Mouse (Mus musculus): Measurements from ENCODE around the gene Trak1.
"Not testable (repeated sequence)": the region's sequence is repeated elsewhere in the genome, so short reads cannot be mapped to it uniquely, and the experiment has no call there.

Gene Trak1

DNA sequence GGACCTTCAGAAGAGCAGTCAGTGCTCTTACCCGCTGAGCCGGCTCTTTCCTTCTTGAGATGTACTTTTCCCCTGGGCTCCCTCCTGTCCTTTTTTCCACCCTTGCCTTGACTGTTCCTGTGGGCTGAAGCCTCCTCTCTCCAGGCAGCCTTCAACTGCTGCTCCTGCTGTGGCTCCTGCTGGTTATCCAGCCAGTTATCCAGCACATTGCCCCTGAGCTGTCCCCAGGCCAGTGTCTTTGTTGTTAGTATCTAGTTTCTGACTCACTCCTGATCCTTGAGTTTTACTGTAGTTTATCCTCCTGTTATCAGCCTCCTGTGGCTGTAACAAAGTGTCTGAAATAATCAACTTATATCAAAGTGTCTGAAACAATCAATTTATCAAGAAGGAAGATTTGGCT, 23.8 kb downstream of the Trak1 start:
- DNase-seq = no peak

DNA sequence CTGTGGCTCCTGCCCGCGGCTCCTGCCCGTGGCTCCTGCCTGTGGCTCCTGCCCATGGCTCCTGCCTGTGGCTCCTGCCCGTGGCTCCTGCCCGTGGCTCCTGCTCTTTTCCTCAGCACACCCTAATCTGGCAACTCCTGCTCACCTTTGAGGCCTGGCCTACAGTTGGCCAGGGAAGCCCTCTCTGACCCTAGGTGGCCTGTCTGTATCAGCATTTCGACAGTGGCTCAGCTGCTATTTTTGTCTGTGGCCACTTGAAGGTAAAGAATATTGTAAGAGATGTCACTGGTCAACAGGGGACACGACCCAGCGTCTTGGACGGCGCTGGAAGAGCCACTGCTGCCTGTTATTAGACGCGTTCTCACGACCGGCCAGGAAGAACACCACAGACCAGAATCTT, 24.7 kb downstream of the Trak1 start:
- DNase-seq = no peak

DNA sequence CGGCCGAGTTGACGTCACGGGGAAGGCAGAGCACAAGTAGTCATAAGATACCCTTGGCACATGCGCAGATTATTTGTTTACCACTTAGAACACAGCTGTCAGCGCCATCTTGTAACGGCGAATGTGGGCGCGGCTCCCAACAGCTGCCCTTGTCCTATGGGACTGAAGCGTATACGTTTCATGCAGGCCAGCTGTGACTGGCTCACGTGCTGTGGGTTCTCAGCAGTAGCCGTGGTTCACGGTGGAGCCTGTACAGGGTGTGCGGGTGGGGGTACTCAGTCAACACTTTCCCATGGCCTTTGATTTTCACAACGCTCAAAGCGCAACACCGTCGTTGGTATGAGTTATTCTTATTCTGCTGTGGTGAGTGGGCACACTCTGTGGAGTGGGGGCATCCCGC, 31.0 kb downstream of the Trak1 start:
- DNase-seq = not testable (repeated sequence)

DNA sequence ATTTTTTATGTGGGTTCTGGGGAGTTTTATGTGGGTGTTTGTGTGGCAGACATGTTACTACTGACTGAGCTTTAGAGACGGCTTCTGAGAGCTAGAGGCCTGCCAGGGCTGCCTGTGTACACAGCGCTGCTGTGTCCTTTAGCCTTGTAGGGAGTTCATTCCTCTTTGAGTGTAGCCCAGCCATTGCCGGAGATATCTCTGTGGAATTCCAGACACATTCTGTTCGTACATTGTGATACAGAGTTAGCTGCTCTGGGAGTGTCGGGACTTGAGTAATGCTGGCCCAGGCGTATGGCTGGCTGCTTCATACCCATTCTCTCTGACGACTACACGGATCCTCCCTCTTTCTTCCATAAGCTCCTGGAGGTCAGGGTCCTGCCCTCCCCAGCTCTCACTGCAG, 31.9 kb downstream of the Trak1 start:
- DNase-seq = no peak

DNA sequence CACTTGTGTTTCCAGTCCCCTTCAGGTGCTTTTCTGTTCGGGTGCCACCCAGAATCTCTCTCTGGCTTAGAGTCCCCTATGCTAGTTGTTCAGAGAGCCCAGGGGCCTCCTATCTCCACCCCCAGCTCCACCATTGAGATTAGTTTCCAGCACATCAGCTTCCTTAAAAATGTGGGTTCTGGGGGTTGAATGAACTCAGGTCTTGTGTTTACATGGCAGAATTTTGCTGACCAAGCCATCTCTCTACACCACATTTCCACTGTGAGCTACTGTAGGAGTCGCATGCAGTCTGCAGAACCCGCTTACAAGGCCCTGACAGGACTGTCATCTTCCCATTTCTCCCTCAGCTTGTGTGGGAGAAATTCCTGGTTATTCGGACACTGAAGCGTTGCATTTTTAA, 32.8 kb downstream of the Trak1 start:
- DNase-seq = no peak

DNA sequence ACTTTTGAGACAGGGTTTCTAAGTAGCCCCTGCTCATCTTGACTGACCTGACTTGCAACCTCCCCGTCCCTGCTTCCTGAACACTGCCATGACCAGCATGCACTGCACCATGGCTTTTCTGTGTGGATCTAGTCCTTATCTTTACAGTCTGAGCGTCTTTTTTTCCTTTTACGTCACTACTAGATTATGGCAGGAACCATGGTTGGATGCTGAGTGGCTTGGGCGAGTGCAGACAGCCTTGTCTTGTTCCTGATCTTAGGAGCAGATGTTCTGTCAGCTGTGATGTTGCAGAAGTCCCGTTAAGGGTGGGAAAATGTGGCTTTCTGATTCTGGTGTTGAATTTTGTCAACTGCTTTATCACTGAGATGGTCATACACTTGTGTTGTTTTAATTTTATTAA, 34.1 kb downstream of the Trak1 start:
- DNase-seq = no peak

DNA sequence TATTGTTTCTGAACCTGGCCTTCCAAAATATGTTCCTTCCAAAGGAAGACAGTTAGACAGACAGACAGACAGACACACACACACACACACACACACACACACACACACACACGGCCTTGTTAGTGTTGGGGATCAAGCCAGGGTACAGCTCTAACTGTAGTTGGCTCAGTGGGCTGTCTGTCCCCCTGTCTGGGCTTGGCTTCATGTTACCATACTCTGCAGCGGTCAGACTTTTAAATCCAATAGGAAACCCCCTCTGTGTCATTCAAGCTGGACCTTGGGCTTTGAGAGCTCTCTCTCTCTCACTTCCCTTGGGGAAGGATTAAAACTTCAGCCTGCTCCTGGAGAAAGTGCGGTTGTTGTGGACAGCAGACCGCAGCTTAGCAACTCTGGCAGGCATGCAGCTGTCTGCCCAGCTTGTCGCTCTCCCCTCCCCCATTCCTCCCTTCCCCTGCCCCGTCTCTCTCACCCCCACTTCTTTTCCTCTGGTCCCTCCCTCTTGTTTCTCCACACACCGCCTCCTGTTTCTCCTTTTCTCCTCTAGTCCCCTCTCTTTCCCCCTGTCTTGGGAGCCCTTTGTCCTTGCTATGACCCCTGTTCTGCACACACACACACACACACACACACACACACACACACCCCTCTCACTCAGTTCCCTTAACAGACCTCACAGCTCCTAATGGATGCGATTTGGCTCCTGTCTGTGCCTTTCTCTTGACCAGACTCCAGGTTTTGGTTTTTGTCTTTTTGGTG, 34.8 kb downstream of the Trak1 start:
- DNase-seq = peak in 1 of 2 experiments; percentile 42

DNA sequence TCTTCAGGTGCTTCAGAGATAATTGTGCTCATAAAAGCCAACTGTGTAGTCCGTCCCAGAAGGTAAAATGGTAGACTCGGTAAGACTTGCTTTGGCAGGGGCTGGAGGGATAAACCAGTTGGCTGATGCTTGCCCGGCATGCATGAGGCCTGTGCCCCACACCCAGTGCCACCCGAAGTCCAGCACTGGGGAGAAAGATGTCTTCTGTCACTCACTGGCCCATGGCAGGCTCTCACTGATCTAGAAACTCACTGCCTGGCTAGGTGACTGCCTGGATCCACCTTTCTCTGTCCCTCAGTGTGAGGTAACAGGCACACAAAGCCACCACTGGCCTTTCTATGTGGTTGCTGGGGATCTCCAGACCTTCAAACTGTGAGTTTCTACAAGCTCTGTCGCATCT, 36.3 kb downstream of the Trak1 start:
- DNase-seq = no peak

DNA sequence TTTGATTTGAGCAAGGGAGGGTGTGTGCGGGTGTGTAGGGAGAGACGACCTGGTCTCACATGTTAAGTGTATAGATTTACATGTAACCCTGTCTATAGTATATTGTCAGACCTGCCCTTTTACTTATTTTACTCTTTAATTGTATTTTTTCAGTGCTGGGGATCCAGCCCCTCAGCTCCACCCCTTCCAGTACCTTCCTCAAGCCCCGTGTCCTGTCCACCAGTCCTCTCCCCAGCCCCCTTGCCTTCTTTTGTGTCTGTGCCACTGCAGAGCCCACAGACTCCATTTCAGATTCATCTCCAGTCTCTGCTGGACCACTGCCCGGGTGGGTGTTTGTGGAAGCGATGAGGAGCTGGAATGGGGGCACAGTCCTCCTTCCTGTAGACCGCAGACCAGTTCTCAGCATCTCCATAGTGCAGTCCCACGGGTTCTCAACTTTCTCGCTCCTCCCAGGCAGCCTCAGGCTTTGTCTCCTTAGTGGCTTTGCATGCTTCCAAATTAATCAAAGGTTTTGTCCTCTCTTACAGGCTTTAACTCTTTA, 37.1 kb downstream of the Trak1 start:
- no peak for DNase-seq

DNA sequence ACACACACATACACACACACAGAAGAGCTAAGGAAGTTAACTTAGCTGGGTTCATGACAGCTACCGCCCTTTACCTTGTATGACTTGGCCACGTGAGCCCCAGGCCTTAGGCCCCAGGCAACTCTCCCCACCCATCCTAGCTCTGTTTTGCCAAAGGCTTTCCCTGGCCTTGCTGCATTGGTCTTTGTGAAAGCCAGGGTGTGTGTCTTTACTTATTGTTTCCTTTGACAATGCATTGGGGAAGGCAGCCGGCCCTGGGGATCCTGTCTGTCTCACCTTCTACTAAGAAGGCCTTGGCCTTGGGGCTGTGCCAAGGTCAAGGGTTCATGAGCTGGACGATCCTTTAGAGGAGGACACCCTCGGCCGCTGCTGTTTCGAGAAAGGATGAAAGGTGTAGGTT, 38.3 kb downstream of the Trak1 start:
- DNase-seq = no peak

DNA sequence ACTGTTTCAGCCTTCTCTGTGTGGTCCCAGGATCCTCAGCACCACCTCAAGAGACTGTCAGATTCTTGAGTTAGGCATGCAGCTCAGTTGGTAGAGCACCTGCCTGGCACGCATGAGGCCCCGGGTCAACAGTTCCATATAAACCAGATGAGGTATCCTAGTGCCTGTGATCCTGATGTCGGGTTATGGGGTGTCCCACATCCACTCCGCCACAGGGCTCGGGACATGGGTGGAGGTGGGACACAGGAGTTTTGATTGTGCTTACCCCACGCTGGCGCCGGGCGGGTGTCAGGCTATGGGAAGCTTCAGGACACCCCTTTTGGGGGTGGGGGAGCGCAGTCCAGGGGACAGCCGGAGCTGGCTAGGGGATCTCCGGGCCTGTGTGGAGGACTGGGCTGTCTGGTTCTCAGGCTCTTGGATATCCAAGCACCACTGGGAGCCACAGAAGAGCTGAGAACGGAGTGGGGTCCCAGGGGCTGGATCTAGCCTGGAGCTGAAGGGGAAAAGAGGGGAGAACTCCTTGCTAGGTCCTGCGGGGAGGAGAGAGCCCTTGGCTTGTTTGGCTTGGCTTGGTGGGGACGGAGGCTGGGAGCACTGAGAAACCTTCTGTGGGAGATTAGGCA, 39.1 kb downstream of the Trak1 start:
- no peak for DNase-seq

DNA sequence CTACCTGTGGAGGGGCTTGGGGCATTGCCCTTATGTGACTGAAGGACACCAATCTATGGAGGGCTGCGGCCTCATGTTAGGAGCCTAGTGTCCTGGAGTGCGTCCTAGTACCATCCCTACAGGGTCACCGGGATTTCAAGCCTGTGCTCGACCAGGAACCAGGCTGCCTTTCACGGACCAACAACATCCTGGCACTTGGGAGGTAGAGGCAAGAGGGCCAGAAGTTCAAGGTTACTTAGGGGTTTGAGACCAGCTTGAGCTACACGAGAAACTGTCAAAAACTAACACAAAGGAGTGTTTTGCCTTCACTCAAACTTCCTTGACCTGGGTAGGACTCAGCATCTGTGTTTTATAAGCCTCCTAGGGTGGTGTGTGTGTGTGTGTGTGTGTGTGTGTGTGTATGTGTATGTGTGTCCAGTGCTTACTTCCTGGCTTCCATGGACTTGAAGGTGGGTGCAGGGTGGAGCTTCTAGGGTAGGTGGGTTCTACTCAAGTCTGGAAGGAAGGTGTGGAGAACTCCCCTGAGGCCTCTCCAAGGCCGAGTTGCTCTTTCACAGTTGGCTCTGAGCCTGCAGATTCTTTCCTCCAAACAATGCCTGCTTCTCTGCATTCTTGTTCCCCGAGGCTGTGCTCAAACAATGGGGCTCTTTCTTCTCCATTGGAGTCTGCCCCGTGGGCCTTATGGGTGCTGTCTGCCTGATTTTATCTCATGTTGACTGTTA, 40.1 kb downstream of the Trak1 start:
- DNase-seq = no peak

DNA sequence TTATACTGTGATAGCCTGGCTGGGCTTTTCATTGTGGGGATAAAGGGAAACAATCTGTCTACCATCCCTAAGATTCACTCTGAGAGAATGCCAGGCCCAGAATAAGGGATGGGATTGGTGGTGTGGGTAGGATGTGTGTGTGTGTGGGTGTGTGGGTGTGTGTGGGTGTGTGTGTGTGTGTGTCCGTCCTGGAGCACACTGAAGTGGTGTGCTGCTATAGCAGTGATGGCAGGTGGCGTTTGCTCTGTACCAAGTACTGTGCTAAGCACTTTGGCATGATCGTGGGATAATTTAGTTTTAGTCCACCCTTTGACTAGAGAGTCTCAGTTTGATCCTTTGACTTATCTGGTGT, 40.6 kb downstream of the Trak1 start:
- DNase-seq = no peak

DNA sequence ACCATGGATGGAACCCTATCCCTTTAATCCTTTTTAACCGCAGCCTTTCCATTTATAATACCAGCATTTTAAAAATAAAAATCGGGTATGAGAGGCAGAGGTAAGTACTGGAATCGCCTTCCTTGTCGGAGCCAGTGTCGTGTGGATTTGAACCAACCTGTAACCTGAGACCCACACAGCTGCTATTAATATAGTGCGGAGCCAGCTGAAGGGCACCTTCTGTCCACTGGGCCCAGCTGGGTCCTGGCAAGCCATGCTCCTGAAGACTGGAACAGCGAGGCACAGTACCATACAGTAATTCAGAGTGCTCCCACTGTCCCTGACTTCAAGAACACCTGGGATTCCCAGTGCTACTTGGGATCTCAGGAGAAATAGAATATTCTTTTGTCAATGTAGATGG, 44.5 kb downstream of the Trak1 start:
- no peak for DNase-seq

DNA sequence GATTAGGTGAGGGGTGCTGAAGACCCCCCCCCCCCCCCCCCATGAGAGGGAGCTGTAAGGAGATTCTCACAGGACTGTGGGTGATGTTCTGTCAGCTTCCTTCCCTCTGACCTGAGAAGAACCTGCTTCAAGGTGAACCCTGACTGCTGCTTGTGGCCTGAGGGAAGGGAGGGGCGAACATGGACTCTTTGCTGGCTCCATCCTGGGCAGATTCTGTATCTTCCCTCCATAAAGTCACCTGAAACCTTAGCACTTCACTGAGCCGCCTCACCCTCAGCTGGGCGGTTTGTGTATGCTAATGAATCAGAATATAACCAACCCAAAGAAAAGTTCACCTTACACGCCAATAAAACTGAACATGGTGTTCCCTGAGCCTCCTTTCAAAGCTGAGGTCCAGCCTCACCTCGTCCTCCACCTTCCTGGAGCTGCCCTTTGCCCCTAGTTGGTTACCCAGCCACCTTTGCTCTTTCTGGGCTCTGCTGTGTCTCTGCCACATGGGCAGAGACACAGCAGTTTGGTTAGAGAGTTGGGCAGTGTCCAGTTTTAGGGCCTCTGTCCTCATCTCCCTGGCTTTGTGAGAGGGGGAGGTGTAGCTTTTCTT, 45.3 kb downstream of the Trak1 start:
- DNase-seq = no peak

DNA sequence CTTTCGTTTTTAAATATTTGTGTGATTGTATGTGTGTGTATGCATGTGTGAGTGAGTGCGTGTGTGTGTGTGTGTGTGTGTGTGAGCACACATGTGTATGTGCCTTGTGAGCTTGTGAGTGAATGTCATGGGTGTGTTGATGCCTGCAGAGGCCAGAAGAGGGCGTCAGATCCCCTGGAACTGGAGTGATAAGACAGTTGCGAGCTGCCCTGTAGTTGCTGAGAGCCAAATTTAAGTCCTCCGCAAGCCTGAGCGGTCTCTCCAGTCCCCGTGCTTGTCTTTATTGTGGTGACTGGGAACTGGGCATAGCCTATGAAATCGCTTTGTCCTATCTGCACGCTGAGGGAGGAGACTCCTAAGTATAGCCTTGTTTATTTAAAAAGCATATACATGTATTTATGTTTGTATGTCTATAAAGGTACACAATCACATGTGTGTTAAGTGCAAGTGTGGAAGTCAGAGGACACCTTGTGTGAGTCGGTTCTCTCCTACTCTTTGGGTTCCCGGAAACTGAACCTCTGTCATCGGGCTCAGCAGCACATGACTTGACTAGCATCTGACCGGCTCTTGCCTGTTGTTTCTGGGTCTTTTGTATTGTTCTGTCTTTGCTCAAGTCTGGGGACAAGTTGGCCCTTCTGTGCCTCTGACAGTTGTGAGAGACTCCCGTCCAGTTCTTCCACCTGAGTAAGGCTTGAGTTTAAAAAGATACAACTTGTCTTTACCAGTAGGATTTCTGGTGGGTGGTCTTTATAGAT, 46.0 kb downstream of the Trak1 start:
- DNase-seq = no peak

DNA sequence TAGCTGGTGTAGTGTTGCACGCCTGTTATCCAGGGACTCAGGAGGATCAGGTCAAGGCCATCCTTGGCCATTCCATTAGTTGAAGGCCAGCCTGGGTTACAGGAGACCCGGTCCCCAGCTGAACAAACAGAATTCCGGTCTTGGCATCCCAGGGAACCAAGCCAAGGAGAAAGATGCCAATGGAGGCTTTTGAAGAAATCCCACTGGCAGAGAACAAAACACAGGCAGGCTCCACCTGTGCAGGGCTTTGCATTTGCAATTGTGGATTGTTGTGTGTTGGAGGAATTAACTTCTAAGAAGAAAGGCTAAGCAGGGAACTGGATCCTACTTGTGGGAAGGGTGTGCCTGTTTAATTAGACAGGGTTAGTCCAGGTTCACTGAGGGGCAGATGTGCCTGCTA, 47.0 kb downstream of the Trak1 start:
- DNase-seq = no peak

DNA sequence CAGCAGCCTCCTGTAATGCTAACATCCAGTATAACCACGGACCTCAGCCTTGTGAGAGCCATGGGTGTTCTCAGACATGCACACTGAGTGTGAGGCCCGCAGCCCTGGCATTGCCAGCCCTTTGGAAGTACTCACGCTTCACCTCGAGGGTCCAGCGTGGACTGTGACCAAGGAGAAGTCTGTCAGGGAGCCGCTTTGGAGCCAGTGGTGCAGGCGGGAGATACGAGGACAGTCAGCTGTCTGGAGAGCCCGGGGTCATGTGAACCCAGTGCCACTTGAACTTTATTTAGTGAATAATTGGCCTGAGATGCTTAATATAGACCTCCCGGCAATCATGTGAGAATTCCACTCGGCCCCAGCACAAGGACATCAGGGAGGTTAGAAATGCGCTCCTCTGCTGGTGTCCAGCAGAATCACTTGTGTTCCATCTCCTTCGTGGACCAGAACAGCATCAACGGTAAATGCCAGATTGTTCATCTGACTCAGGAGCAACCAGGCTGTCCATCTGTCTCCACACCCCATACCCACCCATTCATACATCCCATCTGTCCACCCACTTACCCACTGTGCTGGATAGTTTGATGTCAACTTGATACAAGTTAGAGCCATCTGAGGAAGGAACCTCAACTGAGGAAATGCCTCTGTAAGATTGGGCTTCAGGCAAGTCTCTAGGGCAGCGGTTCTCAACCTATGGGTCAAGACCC, 48.3 kb downstream of the Trak1 start:
- DNase-seq = no peak

DNA sequence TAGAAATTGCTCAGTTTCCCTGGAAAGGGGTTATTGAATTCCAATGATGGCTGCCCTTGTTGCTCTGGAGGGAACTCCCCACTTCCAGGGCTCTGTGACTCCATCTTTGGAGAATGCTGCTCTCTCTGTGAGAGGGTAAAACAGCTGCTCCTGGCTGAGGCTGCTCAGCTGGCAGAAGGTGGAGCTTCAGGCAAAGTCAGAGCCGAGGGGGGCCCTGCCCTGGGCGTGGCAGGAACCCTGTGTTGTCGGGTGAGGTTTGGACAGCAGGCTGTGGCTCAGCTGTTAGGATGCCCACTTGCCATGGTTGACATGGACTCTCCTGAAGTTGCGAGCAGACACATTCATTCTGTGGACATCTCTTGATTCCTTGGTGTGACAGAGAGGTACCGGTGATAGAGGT, 49.3 kb downstream of the Trak1 start:
- no peak for DNase-seq

DNA sequence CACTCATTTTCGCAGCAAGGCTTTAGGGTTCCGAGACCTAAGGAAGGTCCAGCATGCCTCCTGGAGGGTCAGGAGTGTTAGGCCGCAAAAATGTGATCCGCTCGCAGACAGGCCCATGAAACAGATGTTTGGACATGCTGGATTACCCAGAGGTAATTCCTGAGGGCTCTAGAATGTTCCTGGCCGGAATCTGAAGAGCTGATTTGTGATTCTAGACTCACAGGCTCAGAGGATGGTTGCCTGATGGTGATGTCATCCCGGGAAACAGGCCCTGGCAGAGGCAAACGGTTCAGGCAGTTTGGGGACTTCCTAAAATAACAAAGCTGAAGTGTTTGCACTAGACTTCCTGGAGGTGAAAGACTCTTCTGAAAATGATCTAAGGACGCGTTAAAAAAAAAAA, 50.7 kb downstream of the Trak1 start:
- DNase-seq = no peak

DNA sequence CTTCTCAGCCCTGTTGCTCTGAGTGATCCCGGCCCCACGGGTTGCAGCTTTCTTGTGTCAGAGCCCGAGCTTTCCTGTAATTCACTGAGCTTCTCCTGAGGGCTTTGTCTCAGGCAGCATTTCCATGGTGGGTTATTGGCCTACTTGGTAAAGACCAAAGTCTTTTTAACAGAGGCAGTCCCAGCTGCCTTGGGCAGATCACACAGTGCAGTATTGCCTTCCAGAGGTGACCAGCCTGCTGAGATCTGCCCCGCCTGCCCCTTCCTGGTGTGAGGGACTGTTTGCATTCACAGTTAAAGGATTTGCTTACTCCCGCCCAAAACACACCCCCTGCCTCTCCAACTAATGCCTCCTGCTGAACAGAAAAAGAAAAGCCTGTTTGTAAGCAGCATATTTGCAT, 51.2 kb downstream of the Trak1 start:
- no peak for DNase-seq

DNA sequence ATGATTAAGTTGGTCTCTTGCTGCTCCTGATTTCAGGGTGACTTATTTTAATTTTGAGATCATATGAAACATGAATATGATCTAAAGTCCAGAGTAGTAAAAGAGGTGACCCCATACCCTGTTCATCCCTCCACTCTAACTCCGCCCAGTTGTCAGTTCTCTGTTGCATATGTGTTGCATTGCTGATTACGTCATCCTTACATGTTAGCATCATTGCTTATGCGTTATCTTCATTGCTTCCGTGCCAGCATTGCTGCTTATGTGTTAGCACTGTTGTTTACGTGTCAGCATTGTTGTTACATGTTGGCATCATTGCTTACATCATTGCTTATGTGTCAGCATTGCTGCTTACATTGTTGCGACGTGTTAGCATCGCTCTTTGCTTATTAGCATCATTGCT, 51.8 kb downstream of the Trak1 start:
- DNase-seq = no peak

All from thymus, adult 18-20 months (tissue).